Mouse (Mus musculus): ENCODE data around the gene H1f0.

Gene H1f0

DNA sequence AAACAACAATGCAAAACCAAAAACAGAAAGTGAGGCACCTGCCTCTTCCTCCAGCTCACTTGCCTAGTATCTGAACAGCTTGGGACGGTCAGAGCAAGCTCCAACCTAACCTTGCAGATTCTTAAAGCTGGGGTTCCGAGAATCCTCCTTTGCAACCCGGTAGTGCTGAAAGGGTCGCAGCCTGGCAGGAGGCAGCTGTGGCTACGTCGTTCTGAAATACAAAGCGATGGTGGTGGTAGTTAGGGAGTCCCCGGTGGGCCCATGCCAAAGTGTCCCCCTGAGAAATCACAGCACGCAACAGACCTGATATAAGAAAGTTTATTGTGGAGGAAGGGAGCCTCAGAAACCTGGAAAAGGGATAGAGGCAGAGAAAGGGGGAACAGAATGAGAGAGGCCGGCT, 10.1 kb downstream of the H1f0 start:
- no peak for DNase-seq (ENCODE audit: low spot score in 2 of 2)

DNA sequence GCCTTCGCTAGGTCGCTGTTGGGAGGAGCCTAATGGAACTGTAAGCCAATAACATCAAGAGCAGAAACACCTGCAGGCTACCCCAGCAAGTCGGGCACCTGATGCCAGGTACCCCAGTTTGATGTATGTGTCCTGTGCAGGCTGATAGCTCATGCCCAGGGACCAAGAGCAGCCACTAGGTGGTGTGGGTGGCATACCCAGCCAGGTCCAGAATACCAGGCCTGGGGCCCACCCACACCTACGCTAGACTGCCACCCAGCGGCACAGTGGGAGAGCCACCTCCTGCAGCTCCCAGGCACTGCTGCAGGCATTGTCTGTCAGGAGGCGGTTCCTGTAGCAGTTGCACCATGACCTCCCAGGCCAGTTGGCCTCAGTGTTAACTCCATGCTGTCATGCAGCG, 10.6 kb downstream of the H1f0 start:
- peak; percentile 74 to 78 for DNase-seq (ENCODE audit: low spot score in 2 of 2)

- DNase-seq (ENCODE audit: low spot score in 2 of 2) = no peak
Observed at GRCm38 (mm10) chr15:79040501-79041416, 12.5 kb downstream of the H1f0 start.

GRCm38 (mm10) chr15:79041585-79041984, 13.3 kb downstream of the H1f0 start, which contains the start of gene Galr3:
Gene Galr3 (plus strand): TSS chr15:79041885.
- DNase-seq (ENCODE audit: low spot score in 2 of 2) = no peak

DNA sequence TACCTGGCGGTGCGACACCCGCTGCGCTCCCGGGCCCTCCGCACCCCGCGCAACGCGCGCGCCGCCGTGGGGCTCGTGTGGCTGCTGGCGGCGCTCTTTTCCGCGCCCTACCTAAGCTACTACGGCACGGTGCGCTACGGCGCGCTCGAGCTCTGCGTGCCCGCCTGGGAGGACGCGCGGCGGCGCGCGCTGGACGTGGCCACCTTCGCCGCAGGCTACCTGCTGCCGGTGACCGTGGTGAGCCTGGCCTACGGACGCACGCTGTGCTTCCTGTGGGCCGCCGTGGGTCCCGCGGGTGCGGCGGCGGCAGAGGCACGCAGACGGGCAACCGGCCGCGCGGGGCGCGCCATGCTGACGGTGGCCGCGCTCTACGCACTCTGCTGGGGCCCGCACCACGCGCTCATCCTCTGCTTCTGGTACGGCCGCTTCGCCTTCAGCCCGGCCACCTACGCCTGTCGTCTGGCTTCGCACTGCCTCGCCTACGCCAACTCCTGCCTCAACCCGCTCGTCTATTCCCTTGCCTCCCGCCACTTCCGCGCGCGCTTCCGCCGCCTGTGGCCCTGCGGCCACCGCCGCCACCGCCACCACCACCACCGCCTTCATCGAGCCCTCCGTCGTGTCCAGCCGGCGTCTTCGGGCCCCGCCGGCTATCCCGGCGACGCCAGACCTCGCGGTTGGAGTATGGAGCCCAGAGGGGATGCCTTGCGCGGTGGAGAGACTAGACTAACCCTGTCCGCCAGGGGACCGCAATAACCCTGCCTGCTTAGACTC, 14.7 kb downstream of the H1f0 start:
- DNase-seq (ENCODE audit: low spot score in 2 of 2) = no peak

DNA sequence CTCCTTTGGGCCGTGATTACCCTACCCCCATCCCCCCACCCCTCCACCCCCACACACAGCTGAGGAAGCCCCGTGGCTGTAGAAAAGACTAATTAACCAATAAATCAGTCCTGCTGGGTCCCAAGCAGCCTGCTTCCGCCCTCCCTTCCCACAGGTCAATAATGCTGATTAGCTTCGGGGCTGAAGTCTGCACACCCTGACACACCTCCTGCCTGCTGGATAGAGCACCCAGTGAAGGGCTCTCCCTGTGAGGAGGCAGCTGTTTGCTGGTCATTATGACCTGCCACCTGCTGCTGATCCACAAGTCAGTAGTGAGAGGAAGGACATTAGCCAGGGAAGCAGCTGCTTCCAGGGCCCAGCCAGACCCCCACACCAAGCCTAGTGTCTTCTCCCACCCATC, 16.6 kb downstream of the H1f0 start:
- no peak for DNase-seq (ENCODE audit: low spot score in 2 of 2)

- DNase-seq (ENCODE audit: low spot score in 2 of 2) = no peak
Observed at GRCm38 (mm10) chr15:79048186-79048585, 19.9 kb downstream of the H1f0 start.

DNA sequence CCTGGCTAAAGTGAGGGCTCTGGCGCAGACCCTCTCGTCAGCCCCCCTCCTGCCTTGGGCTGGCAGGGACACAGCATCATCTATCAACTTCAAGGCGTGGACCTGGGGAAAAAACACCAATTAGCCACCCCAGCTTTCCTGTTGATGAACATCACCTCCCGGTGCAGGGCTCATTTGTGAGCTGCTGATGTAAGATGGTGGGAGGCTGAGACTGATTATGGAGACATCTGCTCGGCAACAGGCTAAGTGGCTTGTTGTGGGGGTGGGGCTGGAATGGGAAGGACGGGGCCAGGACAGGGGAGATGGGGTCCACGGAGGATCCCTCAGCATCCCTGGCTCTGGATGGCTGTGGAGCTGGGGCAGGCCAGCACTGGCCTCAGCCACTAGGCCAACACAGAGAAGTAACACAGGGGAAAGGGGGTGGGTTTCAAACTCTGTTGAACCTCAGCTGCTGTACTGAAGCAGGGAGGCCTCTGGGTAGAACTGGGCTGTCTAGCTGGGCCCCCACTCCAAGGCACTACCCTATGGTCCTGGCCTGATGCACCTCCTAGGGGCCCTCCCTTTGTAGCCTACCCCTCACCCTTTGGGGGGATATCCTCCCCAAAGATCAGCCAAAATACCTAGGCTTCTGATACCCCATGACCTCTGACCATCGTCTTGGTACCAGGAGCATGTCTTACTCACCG, 22.1 kb downstream of the H1f0 start:
- no peak for DNase-seq (ENCODE audit: low spot score in 2 of 2)

DNA sequence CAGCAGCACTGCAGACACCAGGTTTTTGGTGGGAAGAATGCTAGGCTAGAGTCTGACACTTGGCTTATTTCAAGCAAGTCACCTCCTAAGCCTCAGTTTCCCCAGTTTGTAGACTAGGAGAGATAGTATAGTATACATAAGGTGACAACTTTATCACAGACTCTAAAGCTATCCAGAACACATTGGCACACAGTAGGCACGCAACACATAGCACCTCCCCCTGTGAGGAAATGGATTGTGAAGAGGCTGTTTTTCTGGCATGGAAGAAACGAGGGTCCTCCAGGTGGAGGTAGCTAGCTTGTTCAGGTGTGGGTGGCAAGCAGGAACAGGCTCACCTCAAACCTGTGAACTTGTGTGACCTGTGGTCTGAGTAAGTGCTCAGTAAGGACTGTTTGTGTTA, 22.7 kb downstream of the H1f0 start:
- DNase-seq (ENCODE audit: low spot score in 2 of 2) = no peak

- no peak for DNase-seq (ENCODE audit: low spot score in 2 of 2)
Observed at GRCm38 (mm10) chr15:79051461-79052360, 23.5 kb downstream of the H1f0 start.

DNA sequence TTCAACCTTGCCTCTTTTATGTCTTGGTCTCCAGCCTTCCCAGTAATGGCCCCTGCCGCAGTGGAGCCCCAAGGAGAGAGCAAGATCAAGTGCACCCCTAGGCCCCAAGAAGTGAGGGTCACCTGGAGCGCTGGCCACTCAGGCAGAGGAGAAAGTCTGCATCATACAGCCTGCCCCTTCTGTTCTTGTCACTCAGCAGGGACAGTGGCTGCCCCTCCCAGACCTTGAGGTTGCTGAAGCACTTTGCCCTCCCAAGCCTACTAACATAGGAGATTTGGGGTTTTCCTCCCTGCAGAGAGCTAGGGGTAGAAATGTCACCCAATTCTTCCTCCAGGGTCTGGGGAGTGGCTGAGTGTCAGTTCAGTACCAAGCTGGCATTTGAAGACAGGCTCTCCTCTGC, 24.1 kb downstream of the H1f0 start:
- DNase-seq (ENCODE audit: low spot score in 2 of 2) = no peak

DNA sequence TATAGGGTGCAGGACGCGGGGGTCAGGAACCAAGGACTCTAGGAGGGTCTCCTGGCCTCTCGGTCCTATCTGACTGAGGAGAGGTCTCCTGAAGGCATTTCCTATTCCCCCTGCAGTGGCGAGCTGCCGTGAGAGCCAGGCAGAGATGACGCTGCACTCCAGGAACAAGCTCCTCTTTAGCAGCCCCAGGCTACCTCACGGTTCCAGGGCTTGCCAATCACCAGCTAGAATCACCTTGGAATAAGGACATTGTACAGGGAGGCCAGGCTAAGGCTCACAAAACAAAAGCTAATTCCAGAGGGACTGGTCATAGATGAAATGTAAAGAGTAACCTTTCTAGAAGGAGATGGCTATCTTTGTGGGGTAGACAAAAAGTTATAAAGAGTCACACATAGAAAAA, 28.4 kb downstream of the H1f0 start:
- DNase-seq (ENCODE audit: low spot score in 2 of 2) = no peak

- DNase-seq (ENCODE audit: low spot score in 2 of 2) = no peak
Observed at GRCm38 (mm10) chr15:79057850-79058249, 29.6 kb downstream of the H1f0 start.

DNA sequence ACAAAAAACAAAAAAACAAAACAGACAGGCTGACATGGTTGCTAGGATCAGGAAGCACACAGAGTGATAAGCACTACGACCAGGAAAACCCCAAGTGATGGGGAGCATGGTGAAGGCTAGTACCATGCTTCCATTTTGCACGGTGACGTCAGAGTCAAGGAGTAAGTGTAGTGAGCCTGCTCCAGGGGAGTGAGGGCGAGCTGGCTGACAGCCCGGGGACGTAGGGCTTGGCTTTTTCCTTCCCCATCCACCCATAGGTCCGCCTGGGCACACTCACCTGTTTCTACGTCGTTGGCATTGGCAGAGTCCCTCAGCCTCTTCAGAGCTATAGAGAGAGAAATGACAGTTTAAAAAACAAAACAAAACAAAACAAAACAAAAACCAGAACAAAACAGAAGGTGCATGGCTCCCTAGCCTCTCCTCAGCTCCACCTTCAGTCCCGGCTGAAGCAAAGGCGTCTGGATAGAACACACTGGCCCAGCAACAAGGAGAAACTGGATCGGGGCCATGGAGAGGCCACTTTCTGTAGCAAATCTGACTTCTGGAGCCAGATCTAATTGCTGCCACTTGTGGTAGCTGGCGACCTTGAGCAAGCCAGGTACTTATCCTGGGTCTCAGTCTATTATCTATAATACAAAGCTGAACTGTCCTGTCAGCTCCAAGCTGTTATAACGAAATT, 32.8 kb downstream of the H1f0 start:
- no peak for DNase-seq (ENCODE audit: low spot score in 2 of 2)

DNA sequence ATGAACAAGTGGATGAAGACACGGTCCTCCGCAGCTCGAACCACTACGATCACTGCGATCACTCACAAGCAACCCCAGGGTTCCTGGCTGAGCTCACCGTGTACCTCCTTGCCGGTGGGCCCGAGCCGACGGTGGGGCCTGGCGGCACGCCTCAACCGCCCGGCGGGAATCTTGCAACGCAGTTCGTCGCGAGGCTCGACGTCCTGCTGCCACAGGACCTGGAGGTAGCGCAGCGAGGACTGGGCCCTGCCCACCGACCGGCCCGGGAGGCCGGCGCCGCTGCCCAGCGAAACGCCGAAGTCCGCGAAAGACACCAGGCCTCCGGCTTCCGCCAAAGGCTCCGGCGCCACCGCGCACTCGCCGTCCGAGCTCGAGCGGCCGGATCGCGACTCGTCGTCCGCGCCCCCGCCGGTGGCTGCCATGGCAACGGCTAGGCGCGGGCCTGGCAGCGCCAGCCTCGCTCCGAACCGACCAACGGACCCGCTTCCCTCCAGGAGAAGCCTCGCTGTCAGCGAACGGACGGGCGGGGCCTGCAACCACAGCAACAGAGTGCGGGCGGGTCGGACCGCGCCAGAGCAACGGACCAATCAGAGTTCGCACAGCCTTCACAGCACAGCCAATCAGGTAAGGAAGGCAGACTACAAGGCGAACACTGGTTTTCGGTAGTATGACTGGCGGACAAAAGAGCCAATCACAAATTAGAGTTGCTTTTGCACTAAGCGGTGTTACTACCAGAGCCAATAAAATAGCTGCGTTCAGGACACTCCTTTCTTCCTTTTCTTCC, 34.3 kb downstream of the H1f0 start, which contains the start of gene Ankrd54:
Ankrd54 (minus strand) TSS at position 518 of the 784 bp plus-strand sequence.
- DNase-seq (ENCODE audit: low spot score in 2 of 2) = peak; percentile 96 to 97

GRCm38 (mm10) chr15:79063160-79063740, 35.0 kb downstream of the H1f0 start:
- no peak for DNase-seq (ENCODE audit: low spot score in 2 of 2)

GRCm38 (mm10) chr15:79065086-79065770, 37.0 kb downstream of the H1f0 start:
- peak in 1 of 2 experiments; percentile 44 for DNase-seq (ENCODE audit: low spot score in 2 of 2)

GRCm38 (mm10) chr15:79066276-79066675, 38.0 kb downstream of the H1f0 start:
- DNase-seq (ENCODE audit: low spot score in 2 of 2) = no peak

GRCm38 (mm10) chr15:79067631-79068030, 39.4 kb downstream of the H1f0 start:
- no peak for DNase-seq (ENCODE audit: low spot score in 2 of 2)

Data from urinary bladder, postnatal 4 days (tissue).